Mouse (Mus musculus): ENCODE measurements around the gene Hdac5.

DNA sequence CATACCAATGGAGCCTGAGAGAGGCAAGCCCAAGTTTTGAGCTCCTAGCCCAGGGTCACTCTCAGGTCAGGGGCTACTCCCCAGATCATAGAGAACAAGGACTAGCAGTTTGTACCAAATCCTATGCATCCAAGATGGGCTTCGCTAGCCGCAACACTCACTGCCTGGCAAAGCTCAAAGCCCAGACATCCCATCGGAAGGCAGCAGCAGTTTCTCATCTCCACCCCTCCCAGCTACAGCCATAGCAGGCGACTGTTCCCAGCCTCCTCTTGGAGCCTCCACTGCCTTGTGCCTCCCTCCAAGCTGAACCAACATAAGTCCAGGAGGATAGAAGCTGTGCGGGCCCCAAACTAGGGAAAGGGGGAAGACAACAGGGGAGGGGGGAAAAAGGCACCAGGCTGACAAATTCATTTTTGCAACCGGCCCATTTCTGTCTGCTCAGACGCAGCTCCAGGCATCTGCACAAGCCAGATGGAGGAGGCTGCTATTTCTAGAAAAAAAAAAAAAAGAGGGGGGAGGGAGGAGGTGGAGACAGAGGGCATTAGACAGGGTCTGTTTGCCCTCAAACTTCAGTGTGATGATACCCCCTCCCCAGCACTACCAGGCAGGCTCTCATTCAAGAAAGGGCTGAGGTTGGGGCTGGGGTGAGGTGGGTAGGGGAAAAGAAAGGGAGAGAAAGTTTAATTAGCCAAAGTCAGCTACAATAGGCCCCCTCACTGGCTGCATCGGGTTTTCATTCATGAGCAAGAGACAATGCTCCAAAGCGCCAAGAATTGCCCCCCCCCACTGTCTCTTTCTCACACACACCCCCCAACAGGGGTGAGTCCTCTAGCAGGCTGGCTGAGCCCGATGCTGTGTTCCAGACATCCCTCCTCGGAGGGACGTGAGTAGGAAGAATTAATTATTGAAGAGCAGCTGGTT lies 2.4 kb downstream of the Hdac5 start:
- TF ChIP-seq GATA2 (IDR thresholded peaks at IDR 0.05; ENCODE audit: borderline replicate concordance, low read depth, low read length), result no peak
- TF ChIP-seq CTCF (IDR thresholded peaks at IDR 0.05; ENCODE audit: low read depth, low read length), result no peak

All from G1E (cell line).